Mouse (Mus musculus) spleen, postnatal 36 days (tissue): ENCODE measurements around the gene Ppfibp1.

Experiments
- DNase-seq, 2 experiments: peaks; one replicate each; pipeline ENCODE4 v3.0.0; 2022; ENCODE audit warnings: low spot score in 2 of 2, mixed read lengths in 1 of 2

Gene Ppfibp1

GRCm38 (mm10) chr6:146995391-146995790 lies 107.1 kb downstream of the Ppfibp1 start:
- DNase-seq = no peak

GRCm38 (mm10) chr6:146995878-146996277 lies 107.6 kb downstream of the Ppfibp1 start:
- no peak for DNase-seq

GRCm38 (mm10) chr6:146997006-146997405 lies 108.7 kb downstream of the Ppfibp1 start:
- no peak for DNase-seq

DNA sequence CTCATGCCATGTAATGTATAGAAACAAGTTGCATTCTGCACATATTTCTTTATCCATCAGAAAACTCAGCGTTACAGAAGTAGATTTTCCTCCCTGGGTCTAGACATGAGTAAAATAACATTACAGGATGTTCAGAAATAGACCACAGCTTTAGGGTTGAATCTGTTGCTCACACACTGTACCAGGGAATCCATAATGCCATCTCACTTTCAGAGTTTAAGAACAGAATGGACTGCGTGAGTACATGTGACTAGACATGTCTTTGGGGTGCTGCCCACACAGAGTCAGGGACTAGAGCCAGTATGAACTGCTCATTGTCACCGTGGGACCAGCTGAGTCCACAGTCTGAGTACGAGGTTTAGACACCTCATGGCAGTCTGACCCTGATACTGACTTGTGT lies 110.4 kb downstream of the Ppfibp1 start:
- DNase-seq = no peak

DNA sequence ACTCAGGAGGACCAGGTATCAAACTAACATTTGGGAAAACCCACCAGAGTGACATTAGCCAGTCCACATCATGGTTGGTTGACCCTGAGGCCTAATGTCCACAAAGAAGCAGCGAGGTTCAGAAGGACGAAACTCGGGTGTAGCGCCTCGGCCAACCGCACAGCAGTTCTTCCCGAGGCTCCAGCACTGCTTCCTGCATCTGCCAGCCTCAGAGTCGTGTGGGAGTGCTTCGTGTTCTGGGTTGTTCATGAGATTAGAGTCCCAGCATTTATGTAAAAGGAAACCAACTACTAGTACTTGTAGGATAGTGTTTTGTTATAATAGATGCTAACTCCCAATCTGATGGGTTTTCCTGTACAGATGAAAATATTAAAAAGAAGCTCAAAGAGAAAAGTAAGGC lies 111.0 kb downstream of the Ppfibp1 start:
- no peak for DNase-seq

GRCm38 (mm10) chr6:146999755-147000154 lies 111.5 kb downstream of the Ppfibp1 start:
- no peak for DNase-seq

DNA sequence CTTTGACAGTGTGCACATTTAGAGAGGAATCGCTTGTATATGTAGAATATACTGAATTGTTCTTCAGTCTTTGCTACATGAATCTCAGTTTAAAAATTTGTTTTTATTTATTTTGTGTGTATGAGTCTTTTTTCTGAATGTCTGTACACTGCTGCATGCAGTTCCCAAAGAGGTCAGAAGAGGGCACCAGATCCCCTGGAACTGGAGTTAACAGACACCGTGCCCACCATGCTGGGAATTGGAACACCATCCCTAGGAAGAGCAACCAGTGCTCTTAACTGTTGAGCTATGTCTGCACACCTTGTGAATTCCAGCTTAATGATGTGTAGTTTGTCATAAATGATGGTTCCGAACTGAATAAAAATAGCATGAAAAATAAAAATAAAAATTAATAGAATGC lies 119.9 kb downstream of the Ppfibp1 start:
- DNase-seq = peak in 1 of 2 experiments; percentile 18

- DNase-seq = no peak
Measured at GRCm38 (mm10) chr6:147010358-147010757, 122.1 kb downstream of the Ppfibp1 start.

GRCm38 (mm10) chr6:147010811-147011520 lies 122.7 kb downstream of the Ppfibp1 start:
- no peak for DNase-seq

DNA sequence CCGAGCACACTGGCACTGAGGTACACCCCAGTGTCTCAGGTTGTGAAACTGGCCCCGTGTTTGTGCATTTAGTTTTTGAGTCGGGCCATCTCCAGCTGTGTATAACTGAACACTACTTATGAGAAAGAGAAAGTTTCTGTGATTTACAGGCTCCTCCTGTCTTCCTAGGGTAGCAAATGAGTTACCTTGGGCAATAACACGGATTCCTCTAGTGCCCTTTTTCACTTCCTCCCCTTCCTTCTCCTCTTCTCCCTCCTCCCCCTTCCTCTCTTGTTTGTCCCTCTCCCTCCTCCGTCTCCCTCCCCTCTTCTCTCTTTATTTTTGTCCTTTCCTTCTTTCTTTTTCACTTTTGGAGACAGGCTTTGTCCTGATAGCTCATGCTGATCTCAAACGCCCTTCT lies 123.3 kb downstream of the Ppfibp1 start:
- DNase-seq = no peak

- DNase-seq = no peak
Measured at GRCm38 (mm10) chr6:147011977-147012376, 123.7 kb downstream of the Ppfibp1 start.

DNA sequence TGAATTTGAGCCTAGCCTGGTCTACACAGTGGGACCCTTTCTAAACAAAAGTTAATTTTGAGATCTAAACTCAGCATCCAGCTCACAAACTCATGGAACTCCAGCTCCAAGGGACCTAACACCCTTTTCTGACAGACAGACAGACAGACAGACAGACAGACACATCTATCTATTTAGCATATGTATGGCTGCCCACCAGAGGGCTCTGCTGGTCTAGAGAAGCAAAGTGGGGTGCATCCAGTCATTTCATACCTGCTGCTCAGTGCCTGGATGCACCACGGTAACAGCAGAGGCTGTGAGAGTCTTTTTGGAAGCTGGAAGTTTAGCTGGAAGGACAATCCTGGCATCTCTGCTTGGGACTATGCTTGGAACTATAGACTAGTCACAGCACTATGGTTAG lies 125.3 kb downstream of the Ppfibp1 start:
- DNase-seq = no peak

DNA sequence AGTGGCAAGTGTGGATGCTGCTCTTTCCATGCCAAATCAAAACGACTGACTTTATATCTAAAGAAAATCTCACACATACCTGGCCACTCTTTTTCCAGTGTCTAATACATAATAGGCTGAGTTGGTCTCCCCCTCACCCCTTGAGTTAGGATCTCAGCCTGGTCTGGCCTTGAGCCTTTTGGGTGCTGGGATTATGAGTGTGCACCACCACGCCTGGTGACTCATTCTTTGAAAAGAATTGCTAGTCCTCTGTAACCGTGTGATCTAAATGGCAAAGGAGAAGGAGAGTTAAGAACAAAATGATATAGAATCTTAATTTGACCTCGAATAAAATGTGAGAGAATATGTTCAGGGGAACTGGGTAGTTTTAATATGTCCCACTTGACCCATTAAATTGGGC lies 129.6 kb downstream of the Ppfibp1 start:
- DNase-seq = no peak

- no peak for DNase-seq
Measured at GRCm38 (mm10) chr6:147018364-147018763, 130.1 kb downstream of the Ppfibp1 start.

- DNase-seq = no peak
Measured at GRCm38 (mm10) chr6:147021181-147021580, 132.9 kb downstream of the Ppfibp1 start.

- no peak for DNase-seq
Measured at GRCm38 (mm10) chr6:147022375-147023132, 134.3 kb downstream of the Ppfibp1 start.

- no peak for DNase-seq
Measured at GRCm38 (mm10) chr6:147023133-147023395, 134.8 kb downstream of the Ppfibp1 start.

- no peak for DNase-seq
Measured at GRCm38 (mm10) chr6:147023568-147023967, 135.3 kb downstream of the Ppfibp1 start.

DNA sequence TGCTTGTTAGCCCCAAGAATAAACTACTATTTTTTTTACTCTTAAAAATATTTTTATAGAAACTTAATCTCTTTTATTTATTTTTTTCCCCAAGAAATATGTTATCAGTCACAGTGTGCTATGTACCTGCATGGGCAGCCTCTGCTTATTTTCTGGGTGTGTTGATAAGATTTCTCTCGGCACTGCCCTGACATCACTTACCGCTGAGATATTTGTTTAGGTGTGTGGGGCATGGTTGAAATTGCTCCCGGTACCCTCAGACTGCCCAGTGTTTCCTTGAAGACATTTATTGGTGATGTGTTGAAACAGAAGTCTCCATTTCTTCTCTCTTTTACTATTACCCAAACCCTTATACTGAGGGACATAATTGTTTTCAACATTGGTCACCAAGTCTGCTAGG lies 136.5 kb downstream of the Ppfibp1 start:
- DNase-seq = no peak

DNA sequence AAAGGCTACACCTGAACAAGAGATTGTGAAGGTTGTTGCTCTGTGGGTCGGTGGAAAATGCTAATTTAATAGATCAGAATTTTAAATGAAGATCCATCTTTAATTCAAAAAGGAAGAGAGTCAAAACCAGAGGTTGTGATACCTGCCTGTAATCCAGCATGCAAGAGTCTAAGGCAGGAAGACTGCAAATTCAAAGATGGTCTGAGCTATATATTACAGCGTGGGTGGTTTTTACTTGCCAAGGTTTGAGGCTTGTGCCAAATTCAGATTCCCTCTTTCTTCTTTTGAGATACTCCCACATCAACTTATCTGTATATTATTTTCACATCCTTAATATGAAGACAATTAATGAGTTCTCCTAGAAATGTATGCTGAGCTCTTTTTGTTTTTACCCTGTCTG lies 140.1 kb downstream of the Ppfibp1 start:
- DNase-seq = no peak

- no peak for DNase-seq
Measured at GRCm38 (mm10) chr6:147029591-147029990, 141.3 kb downstream of the Ppfibp1 start.

- no peak for DNase-seq
Measured at GRCm38 (mm10) chr6:147030096-147030885, 142.0 kb downstream of the Ppfibp1 start.
